Mouse (Mus musculus) midbrain, postnatal 0 days (tissue): ENCODE measurements around the gene Pla2g15. TPM values are rescaled to one million over a fixed set of nuclear protein-coding genes. Genes with fewer than 3 reads are reported as not detected.

Experiments
- ATAC-seq: fragments of 200-750 bp; cut with Nextera tagmentation; 2 replicates; pipeline ENCODE4 v1.8.0; 2017; ENCODE audit warnings: moderate number of reproducible peaks, mild to moderate bottlenecking, moderate TSS enrichment, moderate library complexity; ENCODE audit not compliant: low FRiP score
- DNase-seq: peaks from one replicate; pipeline ENCODE4 v3.0.0-alpha.2; 2015; ENCODE audit warnings: low spot score
- H3K27ac ChIP-seq: fragments of 300-500 bp; sonication (generic); 2 replicates; pipeline ENCODE4 v1.5.1; 2014; ENCODE audit warnings: low read depth, mild to moderate bottlenecking, low read length, mixed read lengths
- H3K27me3 ChIP-seq: fragments of 300-500 bp; sonication (generic); 2 replicates; pipeline ENCODE4 v1.6.1; 2014; ENCODE audit warnings: low read length, control low read depth, mixed read lengths; ENCODE audit not compliant: insufficient read depth
- H3K36me3 ChIP-seq: fragments of 300-500 bp; sonication (generic); 2 replicates; pipeline ENCODE4 v1.6.1; 2014; ENCODE audit warnings: low read length, control low read depth, mixed read lengths; ENCODE audit not compliant: insufficient read depth
- H3K4me1 ChIP-seq: fragments of 300-500 bp; sonication (generic); 2 replicates; pipeline ENCODE4 v1.6.1; 2014; ENCODE audit warnings: mild to moderate bottlenecking, control low read depth, antibody characterized with exemption, low read length, mixed read lengths; ENCODE audit not compliant: insufficient read depth
- H3K4me2 ChIP-seq: fragments of 300-500 bp; sonication (generic); 2 replicates; pipeline ENCODE4 v1.6.1; 2014; ENCODE audit warnings: low read depth, mild to moderate bottlenecking, low read length, mixed read lengths; ENCODE audit not compliant: poor library complexity, severe bottlenecking
- H3K4me3 ChIP-seq: fragments of 300-500 bp; sonication (generic); 2 replicates; pipeline ENCODE4 v1.5.1; 2014; ENCODE audit warnings: low read depth, mild to moderate bottlenecking, low read length, moderate library complexity
- H3K9ac ChIP-seq: fragments of 300-500 bp; sonication (generic); replicated peaks from 2 replicates; pipeline ENCODE4 v1.6.1; 2014; ENCODE audit warnings: mild to moderate bottlenecking, low read length, moderate library complexity, mixed read lengths; ENCODE audit not compliant: poor library complexity, severe bottlenecking
- H3K9me3 ChIP-seq: fragments of 300-500 bp; sonication (generic); 2 replicates; pipeline ENCODE4 v1.6.1; 2016; ENCODE audit warnings: low read length, control low read depth
- CTCF ChIP-seq: IDR thresholded peaks from 2 replicates; pipeline ENCODE4 v1.5.1; 2016; ENCODE audit warnings: antibody characterized with exemption, mild to moderate bottlenecking
- WGBS: fragments of 180-500 bp; shearing (Covaris S2); extraction: QIAGEN DNeasy Blood & Tissue Kit; methylation state at CpG from one replicate; pipeline ENCODE4 v1.1.7; 2014; 5-methylcytosine and 5-hydroxymethylcytosine counted together
- polyA plus RNA-seq: library from polyadenylated mRNA; unstranded; fragments of >200 nt; fragmentation: Nextera tagmentation; extraction: Ambion mirVana; gene quantifications from 2 replicates; pipeline ENCODE4 v1.2.1, GENCODE M21; 2015
- total RNA-seq: library from RNA; depleted of rRNA; stranded (reverse); fragments of >200 nt; gene quantifications from 2 replicates; pipeline ENCODE4 v1.2.3, GENCODE M21; 2014

The Pla2g15 gene
- total and polyA plus RNA-seq, 2 experiments from 2014 or later = 16.7 to 22.5 TPM

- H3K36me3 ChIP-seq = peaks cover 17% of the 10 kb centered on the region
- ATAC-seq = no peak
- WGBS = 89% methylated on average over 10 of the region's 10 CpGs
- no peaks in the 10 kb centered on the region for H3K27me3 ChIP-seq
- no peak overlapping the region for H3K4me3 ChIP-seq
- H3K27ac ChIP-seq = no peak overlapping the region
- no peaks in the 10 kb centered on the region for H3K9me3 ChIP-seq
- no peak for TF ChIP-seq CTCF
- H3K9ac ChIP-seq = no peak overlapping the region
- H3K4me1 ChIP-seq = no peaks in the 10 kb centered on the region
- H3K4me2 ChIP-seq = no peak overlapping the region
- DNase-seq = no peak
Observed at GRCm38 (mm10) chr8:106127882-106128410, 22.3 kb upstream of the Pla2g15 start.

DNA sequence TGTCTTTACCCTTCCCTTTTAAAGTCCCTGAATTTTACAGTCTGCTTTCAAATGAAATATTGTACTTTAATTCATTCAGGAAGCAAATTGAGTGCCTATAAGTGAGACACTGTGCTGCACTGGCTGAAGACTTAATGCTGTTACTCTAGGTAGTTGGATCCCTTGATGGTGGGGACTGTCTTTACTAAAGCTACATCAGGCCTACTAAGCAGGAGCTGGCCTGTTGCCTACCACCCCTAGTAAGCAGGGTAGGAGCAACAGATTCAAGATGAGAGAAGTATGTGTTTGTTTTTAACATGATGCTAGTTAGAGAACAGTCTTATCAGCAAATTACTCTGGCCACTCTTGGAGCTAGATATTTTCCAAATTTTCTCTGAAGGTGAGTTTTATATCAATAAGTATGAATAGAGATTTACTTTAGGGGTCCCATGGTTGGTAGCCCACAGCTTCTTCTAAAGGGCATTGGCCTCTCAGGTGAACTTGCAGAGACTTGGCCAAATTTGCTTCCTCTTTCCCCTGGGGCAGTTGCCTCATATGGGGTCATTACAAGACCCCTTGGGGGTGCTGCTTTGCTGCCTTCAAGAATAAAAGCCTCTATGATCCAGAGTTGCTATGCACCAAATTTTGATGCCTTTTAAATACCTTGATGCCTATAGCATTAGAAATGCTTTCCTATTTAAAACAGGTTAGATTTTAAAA is 20.8 kb upstream of the Pla2g15 start:
- H3K4me3 ChIP-seq = no peak overlapping the region
- H3K9me3 ChIP-seq = no peaks in the 10 kb centered on the region
- no peaks in the 10 kb centered on the region for H3K4me1 ChIP-seq
- peaks cover 5% of the 10 kb centered on the region for H3K27me3 ChIP-seq
- H3K4me2 ChIP-seq = no peak overlapping the region
- H3K27ac ChIP-seq = no peak overlapping the region
- no peak overlapping the region for H3K9ac ChIP-seq
- peaks cover 17% of the 10 kb centered on the region for H3K36me3 ChIP-seq
- TF ChIP-seq CTCF = no peak
- DNase-seq (no peak), ATAC-seq (no peak)

DNA sequence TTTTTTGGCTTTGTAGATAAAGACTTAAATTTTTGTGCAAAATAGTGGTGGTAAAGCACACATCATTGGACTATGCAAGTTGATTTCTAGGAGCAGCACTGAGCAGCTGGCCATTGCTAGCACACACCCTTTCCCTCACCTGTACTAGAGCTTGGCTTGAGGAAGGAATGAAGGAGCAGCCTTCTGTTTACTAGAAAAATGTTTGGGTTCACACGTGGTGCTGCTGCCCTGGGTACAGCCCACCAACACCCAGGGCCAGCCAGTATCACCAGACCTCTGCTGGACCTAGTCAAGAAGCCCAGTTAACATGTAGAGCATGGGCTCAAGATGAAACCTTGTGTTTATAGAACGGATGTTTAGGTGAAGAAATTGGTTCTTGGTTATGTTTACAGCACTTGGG is 20.2 kb upstream of the Pla2g15 start:
- ATAC-seq = no peak
- 88% methylated on average over 2 of the region's 2 CpGs for WGBS

DNA sequence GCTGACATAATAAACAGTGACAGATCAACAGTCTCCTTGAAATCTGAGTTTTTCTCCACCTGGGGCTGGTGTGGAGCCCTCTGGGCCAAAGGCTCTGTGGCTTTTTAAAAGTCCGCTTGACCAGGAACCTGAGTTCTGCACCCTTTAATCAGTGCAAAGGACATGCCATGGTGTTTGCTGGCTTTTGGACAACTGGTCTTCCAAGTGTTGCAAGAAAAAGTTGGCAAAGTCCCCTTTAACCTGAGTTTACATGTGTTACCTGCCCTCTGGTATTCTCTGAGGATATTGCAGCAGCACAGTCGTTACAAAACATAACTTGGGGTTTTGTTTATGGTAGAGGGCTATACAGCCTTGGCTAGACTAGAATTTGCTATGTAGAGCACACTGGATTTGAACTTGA is 19.7 kb upstream of the Pla2g15 start:
- DNase-seq (no peak), ATAC-seq (no peak)
- no peak overlapping the region for H3K4me3 ChIP-seq
- peaks cover 17% of the 10 kb centered on the region for H3K36me3 ChIP-seq
- H3K27ac ChIP-seq = no peak overlapping the region
- WGBS = 92% methylated on average over 2 of the region's 2 CpGs
- H3K9me3 ChIP-seq = no peaks in the 10 kb centered on the region
- H3K27me3 ChIP-seq = peaks cover 16% of the 10 kb centered on the region
- H3K4me1 ChIP-seq = 0 out of 2 replicates have a peak, but pooled peaks cover 1% of the 10 kb centered on the region
- TF ChIP-seq CTCF = no peak
- no peak overlapping the region for H3K4me2 ChIP-seq
- no peak overlapping the region for H3K9ac ChIP-seq

More for the DNA sequence above, 20.2 kb upstream of the Pla2g15 start:
- Histone ChIP-seq H3K27ac (no peak overlapping the region), H3K27me3 (peaks cover 11% of the 10 kb centered on the region), H3K4me2 (no peak overlapping the region), H3K9me3 (no peaks in the 10 kb centered on the region), H3K4me3 (no peak overlapping the region), H3K9ac (no peak overlapping the region), H3K4me1 (no peaks in the 10 kb centered on the region), H3K36me3 (peaks cover 17% of the 10 kb centered on the region)
- DNase-seq = no peak
- no peak for TF ChIP-seq CTCF

DNA sequence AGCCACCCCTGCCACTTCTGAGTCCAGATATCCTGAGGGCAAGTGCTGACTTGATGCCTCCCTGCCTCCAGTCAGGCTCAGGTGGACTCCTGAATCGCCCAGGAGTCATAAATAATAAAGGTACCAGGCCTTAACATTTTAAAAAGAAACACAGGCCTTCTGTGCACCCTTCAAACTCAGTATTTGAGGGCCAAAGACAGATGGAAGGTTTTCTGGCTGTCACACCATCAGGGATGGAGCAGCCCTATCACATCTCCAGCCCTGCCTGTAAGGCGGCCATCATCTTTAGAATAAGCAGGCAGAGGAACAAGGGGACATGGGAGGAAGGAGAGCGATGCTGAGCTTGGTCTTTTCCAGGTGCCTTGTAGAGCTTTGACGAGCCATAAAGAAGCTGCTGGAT is 19.2 kb upstream of the Pla2g15 start:
- Histone ChIP-seq H3K4me3 (no peak overlapping the region), H3K4me2 (no peak overlapping the region), H3K4me1 (peaks cover 4% of the 10 kb centered on the region; the same call in 1 of the 2 replicates), H3K27me3 (peaks cover 22% of the 10 kb centered on the region), H3K36me3 (peaks cover 17% of the 10 kb centered on the region), H3K9ac (no peak overlapping the region), H3K9me3 (no peaks in the 10 kb centered on the region), H3K27ac (no peak overlapping the region)
- no peak for DNase-seq
- 95% methylated on average over 4 of the region's 4 CpGs for WGBS
- no peak for TF ChIP-seq CTCF
- ATAC-seq = no peak

DNA sequence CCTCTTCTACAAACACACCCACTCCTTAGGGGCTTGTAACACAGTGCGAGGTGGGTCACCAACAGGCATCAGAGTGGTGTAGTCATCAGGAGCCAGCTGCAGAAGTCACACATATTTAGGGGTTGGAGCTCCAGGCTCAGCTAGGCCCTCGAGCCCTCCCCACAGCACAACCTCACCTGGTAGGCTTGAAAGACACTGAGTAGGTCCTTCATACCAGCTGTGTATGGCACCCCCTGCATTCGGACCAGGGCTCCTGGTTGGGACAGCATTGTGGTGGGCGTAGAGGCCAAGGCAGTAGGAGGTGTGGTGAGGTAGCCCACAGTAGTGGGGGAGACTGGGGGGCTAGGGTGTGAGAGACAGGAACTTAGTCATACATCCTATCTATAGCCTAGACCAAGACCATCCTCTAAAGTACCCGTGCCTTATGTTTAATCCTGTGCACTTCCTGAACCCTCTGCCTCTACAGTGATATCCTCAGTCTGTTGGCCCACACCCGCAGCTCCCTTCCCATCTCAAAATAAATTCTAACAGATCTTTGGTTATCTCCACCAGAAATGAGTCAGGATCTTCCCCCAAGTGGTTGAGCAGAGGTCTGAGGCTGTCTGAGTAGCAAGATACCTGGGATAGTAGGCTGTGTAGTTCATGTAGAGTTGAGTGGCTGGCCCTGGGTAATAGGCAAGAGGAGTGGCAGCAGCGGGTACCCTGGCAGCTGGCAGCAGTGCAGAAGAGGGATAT is 18.5 kb upstream of the Pla2g15 start:
- no peak for TF ChIP-seq CTCF
- WGBS = 91% methylated on average over 7 of the region's 7 CpGs
- Histone ChIP-seq H3K4me2 (no peak overlapping the region), H3K9me3 (no peaks in the 10 kb centered on the region), H3K36me3 (peaks cover 17% of the 10 kb centered on the region), H3K9ac (no peak overlapping the region), H3K4me1 (peaks cover 9% of the 10 kb centered on the region; the same call in 1 of the 2 replicates), H3K27me3 (peaks cover 28% of the 10 kb centered on the region), H3K27ac (no peak overlapping the region), H3K4me3 (no peak overlapping the region)
- ATAC-seq (no peak), DNase-seq (no peak)
